Mouse (Mus musculus) MEL (cell line): Measurements from ENCODE around the gene Gins1.
A peak's percentile ranks its signal among the peaks of the same experiment; 100 is the strongest.

Experiments used
- BHLHE40 ChIP-seq: IDR thresholded peaks from 2 replicates; pipeline ENCODE4 v1.6.1; 2012; ENCODE audit warnings: low read depth, mild to moderate bottlenecking, inconsistent platforms, low read length, improper control_type of control experiment, borderline replicate concordance
- CTCF ChIP-seq, 3 experiments: IDR thresholded peaks in 2 of 3; conservative IDR thresholded peaks in 1 of 3; 2 replicates each; pipeline ENCODE4 v1.5.1; 2011 to 2012; ENCODE audit warnings: low read length in 3 of 3, low read depth in 2 of 3, mild to moderate bottlenecking in 2 of 3, improper control_type of control experiment in 1 of 3, inconsistent platforms in 1 of 3, mixed read lengths in 1 of 3, moderate library complexity in 1 of 3; ENCODE audit not compliant: control insufficient read depth in 1 of 3, insufficient read depth in 1 of 3, poor library complexity in 1 of 3, severe bottlenecking in 1 of 3
- ETS1 ChIP-seq: IDR thresholded peaks from 2 replicates; pipeline ENCODE4 v1.6.1; 2012; ENCODE audit warnings: low read depth, mild to moderate bottlenecking, inconsistent platforms, low read length, improper control_type of control experiment, moderate library complexity
- JUND ChIP-seq: IDR thresholded peaks from 2 replicates; pipeline ENCODE4 v1.6.1; 2011; ENCODE audit warnings: low read depth, mild to moderate bottlenecking, improper control_type of control experiment, low read length
- MAX ChIP-seq: IDR thresholded peaks from 2 replicates; pipeline ENCODE4 v1.6.1; 2011; ENCODE audit warnings: low read length, improper control_type of control experiment
- MEF2A ChIP-seq: IDR thresholded peaks from 2 replicates; pipeline ENCODE4 v1.6.1; 2014; ENCODE audit warnings: low read depth, mild to moderate bottlenecking, inconsistent platforms, low read length, improper control_type of control experiment; ENCODE audit not compliant: poor library complexity, insufficient replicate concordance, severe bottlenecking; ENCODE audit errors: extremely low read depth
- MYC ChIP-seq: IDR thresholded peaks from 2 replicates; pipeline ENCODE4 v1.6.1; 2011; ENCODE audit warnings: low read depth, mild to moderate bottlenecking, low read length, improper control_type of control experiment, moderate library complexity
- POLR2A ChIP-seq, 2 experiments: IDR thresholded peaks; 2 replicates each; pipeline ENCODE4 v1.6.1; 2011 to 2012; ENCODE audit warnings: low read length in 2 of 2, mild to moderate bottlenecking in 2 of 2, control low read depth in 1 of 2, improper control_type of control experiment in 1 of 2, low read depth in 1 of 2, moderate library complexity in 1 of 2; ENCODE audit not compliant: control insufficient read depth in 1 of 2, insufficient read depth in 1 of 2, poor library complexity in 1 of 2
- RAD21 ChIP-seq: IDR thresholded peaks from 2 replicates; pipeline ENCODE4 v1.6.1; 2011; ENCODE audit warnings: mild to moderate bottlenecking, low read depth, low read length, improper control_type of control experiment
- TAL1 ChIP-seq: IDR thresholded peaks from 2 replicates; pipeline ENCODE4 v1.6.1; 2012; ENCODE audit warnings: mild to moderate bottlenecking, inconsistent platforms, low read length, moderate library complexity, mixed read lengths
- TBP ChIP-seq: IDR thresholded peaks from 2 replicates; pipeline ENCODE4 v1.8.0; 2011; ENCODE audit warnings: low read depth, low read length, improper control_type of control experiment
- USF1 ChIP-seq: IDR thresholded peaks from 2 replicates; pipeline ENCODE4 v1.6.1; 2014; ENCODE audit warnings: low read depth, mild to moderate bottlenecking, inconsistent platforms, low read length, improper control_type of control experiment, moderate library complexity
- USF2 ChIP-seq, 2 experiments: IDR thresholded peaks; 2 replicates each; pipeline ENCODE4 v1.6.1; 2011 to 2012; ENCODE audit warnings: improper control_type of control experiment in 2 of 2, low read length in 2 of 2, borderline replicate concordance in 1 of 2, inconsistent platforms in 1 of 2, low read depth in 1 of 2, mild to moderate bottlenecking in 1 of 2; ENCODE audit not compliant: insufficient read depth in 1 of 2

DNA sequence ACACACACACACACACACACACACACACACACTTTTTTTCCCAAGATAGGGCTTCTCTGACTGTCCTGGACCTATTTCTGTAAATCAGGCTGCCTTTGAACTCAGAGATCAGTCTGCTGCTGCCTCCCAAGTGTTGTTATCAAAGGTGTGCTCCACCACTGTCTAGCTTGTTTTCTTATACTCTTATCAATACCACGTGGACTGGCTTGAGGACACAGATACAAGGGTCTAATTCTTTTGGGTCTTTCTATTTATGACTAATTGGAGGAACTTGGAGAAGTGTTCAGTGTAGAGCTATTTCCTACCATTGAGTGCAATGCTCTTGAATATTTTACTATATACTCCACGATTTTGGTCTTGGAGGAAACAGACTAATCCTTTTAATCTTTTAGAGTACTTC, 17.8 kb upstream of the Gins1 start:
- TF ChIP-seq TBP (no peak), MAX (peak; percentile 64), POLR2A (IDR thresholded peaks at IDR 0.05; ENCODE audit: control insufficient read depth in 1 of 2, insufficient read depth in 1 of 2, low read depth in 1 of 2, low read length in 2 of 2, poor library complexity in 1 of 2) (no peak), ETS1 (no peak), BHLHE40 (no peak), JUND (no peak), CTCF (IDR thresholded peaks at IDR 0.05 in 2 of 3, conservative IDR thresholded peaks at IDR 0.05 in 1 of 3; ENCODE audit: control insufficient read depth in 1 of 3, insufficient read depth in 1 of 3, low read depth in 2 of 3, low read length in 3 of 3, poor library complexity in 1 of 3, severe bottlenecking in 1 of 3) (no peak), MYC (peak; percentile 58; the same call in 1 of the 2 replicates), USF2 (IDR thresholded peaks at IDR 0.05; ENCODE audit: borderline replicate concordance in 1 of 2, insufficient read depth in 1 of 2, low read depth in 1 of 2, low read length in 2 of 2) (no peak), MEF2A (no peak), TAL1 (no peak), RAD21 (no peak), USF1 (peak; percentile 63)
